Comparison of ENCODE assay signal across 22 mouse cellular contexts in genomic region chr2:145049655-145050376, GRCm38 (mm10).
DNase-seq lines count a peak whose midpoint lies in the region; ATAC-seq and TF ChIP-seq lines count a peak whose summit lies in the region.
"Had no signal": no experiment of that assay in that cellular context is flagged by ENCODE, and none has a peak within 500 bp of the region (broad histone marks: within the 10 kb centered on the region; RNA-seq: fewer than 3 reads in every experiment).

No protein-coding gene starts in this region.

- 58% methylated on average over 4 of the region's 4 CpGs for WGBS in kidney, embryonic 15.5 days
- 64% methylated on average over 4 of the region's 4 CpGs for WGBS in embryonic facial prominence, embryonic 15.5 days
- 45% methylated on average over 4 of the region's 4 CpGs for WGBS in limb, embryonic 13.5 days

- H3K79me2 ChIP-seq in C2C12 (ENCODE audit: control insufficient read depth, insufficient read depth) = no peaks in the 10 kb centered on the region

- H3K27ac ChIP-seq in kidney, embryonic 15.5 days = peak overlapping the region; percentile 67
- H3K27ac ChIP-seq in embryonic facial prominence, embryonic 15.5 days (replicated peaks) = no peak overlapping the region
- no peak overlapping the region for H3K27ac ChIP-seq in limb, embryonic 13.5 days
- H3K27ac ChIP-seq: embryonic facial prominence, embryonic 13.5 days; forebrain, embryonic 12.5 days; heart, embryonic 10.5 days; heart, embryonic 15.5 days; hindbrain, embryonic 13.5 days; hindbrain, postnatal 0 days had no signal

- no peak for DNase-seq in kidney, postnatal 25 days
- no peak for DNase-seq in gastrocnemius, postnatal 36 days
- DNase-seq in left cerebral cortex, postnatal 4 days = no peak
- DNase-seq: adrenal gland, adult 8-10 months; adrenal gland, postnatal 36 days; cerebellum, adult 2 months; cerebellum, postnatal 10 days; embryo, embryonic 11 days; gastrocnemius, postnatal 14 days; heart, adult 18-20 months; heart, postnatal 14 days had no signal

- no peaks in the 10 kb centered on the region for H3K36me3 ChIP-seq in kidney, embryonic 15.5 days
- no peaks in the 10 kb centered on the region for H3K36me3 ChIP-seq in C2C12 (ENCODE audit: control insufficient read depth, insufficient read depth)
- no peaks in the 10 kb centered on the region for H3K36me3 ChIP-seq in embryonic facial prominence, embryonic 15.5 days
- no peaks in the 10 kb centered on the region for H3K36me3 ChIP-seq in limb, embryonic 13.5 days
- H3K36me3 ChIP-seq: embryonic facial prominence, embryonic 13.5 days; forebrain, embryonic 12.5 days; heart, embryonic 10.5 days; heart, embryonic 15.5 days; hindbrain, embryonic 13.5 days had no signal

- TF ChIP-seq CTCF in C2C12 (IDR thresholded peaks at IDR 0.05; ENCODE audit: control insufficient read depth, insufficient read depth, insufficient read length) = no peak

- no peak overlapping the region for H3K4me3 ChIP-seq in kidney, embryonic 15.5 days (replicated peaks)
- H3K4me3 ChIP-seq in C2C12 (ENCODE audit: insufficient read depth, poor library complexity, severe bottlenecking) = no peak overlapping the region
- H3K4me3 ChIP-seq in embryonic facial prominence, embryonic 15.5 days (replicated peaks) = no peak overlapping the region
- no peak overlapping the region for H3K4me3 ChIP-seq in limb, embryonic 13.5 days
- H3K4me3 ChIP-seq: embryonic facial prominence, embryonic 13.5 days; forebrain, embryonic 12.5 days; heart, embryonic 10.5 days; heart, embryonic 15.5 days; hindbrain, embryonic 13.5 days had no signal

- ATAC-seq in kidney, embryonic 15.5 days (replicated peaks; ENCODE audit: low FRiP score) = peak; percentile 62; the same call in 1 of the 2 replicates
- ATAC-seq in embryonic facial prominence, embryonic 15.5 days (ENCODE audit: insufficient number of reproducible peaks, low FRiP score, low TSS enrichment, low read depth) = 0 out of 2 replicates have a peak, but pooled peaks have one; percentile 60
- peak; percentile 87 for ATAC-seq in limb, embryonic 13.5 days (ENCODE audit: low FRiP score, low read depth)
- ATAC-seq: forebrain, embryonic 16.5 days; hindbrain, postnatal 0 days had no signal

- H3K9ac ChIP-seq in kidney, embryonic 15.5 days = no peak overlapping the region
- H3K9ac ChIP-seq in embryonic facial prominence, embryonic 15.5 days = no peak overlapping the region
- H3K9ac ChIP-seq in limb, embryonic 13.5 days = no peak overlapping the region
- H3K9ac ChIP-seq: embryonic facial prominence, embryonic 13.5 days; forebrain, embryonic 12.5 days; heart, embryonic 15.5 days; hindbrain, embryonic 13.5 days had no signal

- no peaks in the 10 kb centered on the region for H3K27me3 ChIP-seq in kidney, embryonic 15.5 days
- no peaks in the 10 kb centered on the region for H3K27me3 ChIP-seq in C2C12 (ENCODE audit: control insufficient read depth, insufficient read depth, insufficient read length)
- H3K27me3 ChIP-seq in embryonic facial prominence, embryonic 15.5 days = no peaks in the 10 kb centered on the region
- no peaks in the 10 kb centered on the region for H3K27me3 ChIP-seq in limb, embryonic 13.5 days
- H3K27me3 ChIP-seq: embryonic facial prominence, embryonic 13.5 days; forebrain, embryonic 12.5 days; heart, embryonic 15.5 days; hindbrain, embryonic 13.5 days had no signal

- no peak overlapping the region for H3ac ChIP-seq in C2C12 (ENCODE audit: control insufficient read depth, insufficient read length, low read depth)

- H3K4me2 ChIP-seq in kidney, embryonic 15.5 days = no peak overlapping the region
- H3K4me2 ChIP-seq in embryonic facial prominence, embryonic 15.5 days (replicated peaks) = no peak overlapping the region
- no peak overlapping the region for H3K4me2 ChIP-seq in limb, embryonic 13.5 days (replicated peaks)
- H3K4me2 ChIP-seq: embryonic facial prominence, embryonic 13.5 days; forebrain, embryonic 12.5 days; heart, embryonic 15.5 days; hindbrain, embryonic 13.5 days had no signal

- intact Hi-C loops in gastrocnemius, postnatal 36 days (cut with DNase I) = no loop called here
- intact Hi-C loops in left cerebral cortex, postnatal 4 days (cut with DNase I) = no loop called here

- 0 out of 2 replicates have a peak, but pooled peaks cover 3% of the 10 kb centered on the region for H3K4me1 ChIP-seq in kidney, embryonic 15.5 days
- H3K4me1 ChIP-seq in embryonic facial prominence, embryonic 15.5 days = no peaks in the 10 kb centered on the region
- peaks cover 5% of the 10 kb centered on the region; the same call in 1 of the 2 replicates for H3K4me1 ChIP-seq in limb, embryonic 13.5 days
- H3K4me1 ChIP-seq: embryonic facial prominence, embryonic 13.5 days; forebrain, embryonic 12.5 days; heart, embryonic 10.5 days; heart, embryonic 15.5 days; hindbrain, embryonic 13.5 days had no signal

- no peaks in the 10 kb centered on the region for H3K79me3 ChIP-seq in C2C12 (ENCODE audit: low read depth)

- H3K9me3 ChIP-seq in kidney, embryonic 15.5 days (replicated peaks) = no peaks in the 10 kb centered on the region
- no peaks in the 10 kb centered on the region for H3K9me3 ChIP-seq in embryonic facial prominence, embryonic 15.5 days (replicated peaks)
- H3K9me3 ChIP-seq in limb, embryonic 13.5 days = no peaks in the 10 kb centered on the region
- H3K9me3 ChIP-seq: embryonic facial prominence, embryonic 13.5 days; forebrain, embryonic 12.5 days; heart, embryonic 10.5 days; heart, embryonic 15.5 days; hindbrain, embryonic 13.5 days had no signal

TF ChIP-seq in C2C12, 6 proteins besides CTCF, POLR2A, EP300 and RAD21:
- TF ChIP-seq MAX (IDR thresholded peaks at IDR 0.05) = no peak
- no peak for TF ChIP-seq FOSL1 (IDR thresholded peaks at IDR 0.05; ENCODE audit: insufficient read depth, low read length, poor library complexity, severe bottlenecking)
- TF ChIP-seq MYOD1 (IDR thresholded peaks at IDR 0.05; ENCODE audit: control insufficient read depth, insufficient read length, low read depth) = peak; percentile 25
- TF ChIP-seq USF1 (IDR thresholded peaks at IDR 0.05; ENCODE audit: low read depth) = no peak
- TF ChIP-seq MYOG (IDR thresholded peaks at IDR 0.05; ENCODE audit: control insufficient read depth, extremely low read depth, insufficient read length) = no peak
- no peak for TF ChIP-seq CEBPB (IDR thresholded peaks at IDR 0.05; ENCODE audit: low read depth)
